Mouse (Mus musculus) liver, embryonic 14.5 days (tissue): Measurements from ENCODE around the gene Cfap206. TPM values are rescaled to one million over a fixed set of nuclear protein-coding genes. Genes with fewer than 3 reads are reported as not detected.
"Not testable (repeated sequence)": the region's sequence is repeated elsewhere in the genome, so short reads cannot be mapped to it uniquely, and the experiment has no call there.

Source experiments
- ATAC-seq: fragments of 200-750 bp; cut with Nextera tagmentation; 2 replicates; pipeline ENCODE4 v1.8.0; 2017; ENCODE audit warnings: moderate number of reproducible peaks, mild to moderate bottlenecking, moderate library complexity; ENCODE audit not compliant: insufficient read depth
- DNase-seq, 3 experiments: peaks; one replicate each; pipeline ENCODE4 v3.0.0-alpha.2; 2012 to 2013; ENCODE audit warnings: low read depth in 3 of 3, low spot score in 3 of 3
- H3K27ac ChIP-seq: fragments of 300-500 bp; sonication (generic); 2 replicates; pipeline ENCODE4 v1.5.1; 2014; ENCODE audit warnings: moderate library complexity, mild to moderate bottlenecking, control low read depth, inconsistent platforms
- H3K27me3 ChIP-seq: fragments of 300-500 bp; sonication (generic); 2 replicates; pipeline ENCODE4 v1.6.1; 2014; ENCODE audit warnings: mild to moderate bottlenecking, low read length, moderate library complexity; ENCODE audit not compliant: control insufficient read depth, insufficient read depth
- H3K36me3 ChIP-seq: fragments of 300-500 bp; sonication (generic); replicated peaks from 2 replicates; pipeline ENCODE4 v1.6.1; 2014; ENCODE audit warnings: low read depth; ENCODE audit not compliant: control insufficient read depth, insufficient read depth
- H3K4me1 ChIP-seq, 2 experiments: fragments of 200-500 bp in 1 of 2; fragments of 300-500 bp in 1 of 2; sonication (generic) in 1 of 2; replicated peaks; 2 replicates each; pipeline ENCODE4 v1.6.1; 2012 to 2014; ENCODE audit warnings: antibody characterized with exemption in 1 of 2, inconsistent platforms in 1 of 2, low read length in 1 of 2; ENCODE audit not compliant: control insufficient read depth in 2 of 2, insufficient read depth in 2 of 2
- H3K4me2 ChIP-seq: fragments of 300-500 bp; sonication (generic); 2 replicates; pipeline ENCODE4 v1.6.1; 2014; ENCODE audit warnings: low read depth, mild to moderate bottlenecking, control low read depth, moderate library complexity
- H3K4me3 ChIP-seq, 2 experiments: fragments of 200-500 bp in 1 of 2; fragments of 300-500 bp in 1 of 2; sonication (generic) in 1 of 2; 2 replicates each; pipeline ENCODE4 v1.5.1; 2012 to 2014; ENCODE audit warnings: low read depth in 2 of 2, low read length in 2 of 2, mild to moderate bottlenecking in 2 of 2, control low read depth in 1 of 2, inconsistent platforms in 1 of 2, moderate library complexity in 1 of 2; ENCODE audit not compliant: insufficient read depth in 1 of 2
- H3K9ac ChIP-seq: fragments of 300-500 bp; sonication (generic); replicated peaks from 2 replicates; pipeline ENCODE4 v1.6.1; 2014; ENCODE audit warnings: mild to moderate bottlenecking, control low read depth, moderate library complexity
- H3K9me3 ChIP-seq: fragments of 300-500 bp; sonication (generic); 2 replicates; pipeline ENCODE4 v1.6.1; 2016; ENCODE audit warnings: low read length, mixed read lengths; ENCODE audit not compliant: control insufficient read depth
- CTCF ChIP-seq: IDR thresholded peaks from 2 replicates; pipeline ENCODE4 v1.5.1; 2016; ENCODE audit warnings: antibody characterized with exemption, low read depth, control low read depth
- EP300 ChIP-seq: IDR thresholded peaks from 2 replicates; pipeline ENCODE4 v1.6.1; 2016; ENCODE audit warnings: antibody characterized with exemption, low read depth
- WGBS: fragments of 180-500 bp; shearing (Covaris S2); extraction: QIAGEN DNeasy Blood & Tissue Kit; methylation state at CpG from one replicate; pipeline ENCODE4 v1.1.7; 2014; ENCODE audit not compliant: insufficient replicate concordance; 5-methylcytosine and 5-hydroxymethylcytosine counted together
- polyA plus RNA-seq, 2 experiments: library from polyadenylated mRNA; depleted of rRNA in 1 of 2; stranded (reverse) in 1 of 2; unstranded in 1 of 2; fragments of >200 nt; fragmentation: Nextera tagmentation in 1 of 2; extraction: Ambion mirVana in 1 of 2; gene quantifications; 2 replicates each; pipeline versions ENCODE4 v1.2.1 to v1.2.3; 2012 to 2014

Cfap206 gene
- polyA plus RNA-seq, 2 experiments, result not detected

DNA sequence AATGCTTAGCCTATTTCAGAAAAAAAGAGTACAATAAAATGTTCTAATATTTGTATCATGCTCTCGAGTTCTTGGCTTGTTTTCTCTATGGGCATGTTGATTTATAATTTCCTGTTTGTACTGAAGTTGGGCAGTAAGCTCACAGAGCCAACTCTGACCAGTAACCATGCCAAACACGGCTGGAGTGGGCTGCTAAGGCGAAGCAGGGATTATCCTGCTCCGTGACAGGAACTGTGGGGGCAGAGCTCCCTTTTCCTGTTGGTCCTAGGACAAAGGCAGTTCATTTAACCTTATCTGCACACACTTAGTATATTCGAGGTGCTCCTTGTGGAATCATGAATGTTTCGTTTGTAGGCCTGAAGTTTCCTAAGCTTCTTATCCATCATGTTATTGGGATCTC, 19.2 kb upstream of the Cfap206 start:
- DNase-seq (no peak), ATAC-seq (no peak)
- TF ChIP-seq CTCF, result no peak
- TF ChIP-seq EP300, result no peak
- Histone ChIP-seq H3K4me3 (no peak overlapping the region), H3K36me3 (no peaks in the 10 kb centered on the region), H3K27me3 (no peaks in the 10 kb centered on the region), H3K9ac (no peak overlapping the region), H3K4me1 (no peaks in the 10 kb centered on the region), H3K27ac (no peak overlapping the region), H3K9me3 (no peaks in the 10 kb centered on the region), H3K4me2 (no peak overlapping the region)
- 30% methylated on average over 6 of the region's 6 CpGs for WGBS

DNA sequence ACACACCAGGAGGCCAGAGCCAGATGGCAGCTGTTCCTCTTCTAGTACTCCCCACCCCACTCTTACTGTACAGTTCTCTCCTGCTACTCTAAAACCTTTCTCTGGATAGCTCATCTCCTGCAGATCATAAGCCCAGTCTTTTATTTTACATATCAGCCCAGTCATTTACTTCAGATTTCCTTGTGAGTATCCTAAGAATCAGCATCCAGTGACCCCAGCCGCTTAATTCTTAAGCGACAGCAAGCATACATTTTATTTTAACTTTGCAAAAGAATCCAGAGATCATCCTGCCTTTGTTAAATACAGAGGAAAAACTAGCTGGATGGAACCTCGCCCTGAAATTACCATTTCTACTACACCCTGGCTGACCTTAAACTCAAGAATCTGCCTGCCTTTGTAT, 4.5 kb upstream of the Cfap206 start:
- no peaks in the 10 kb centered on the region; the same call in 1 of the 2 replicates for H3K27me3 ChIP-seq
- H3K9me3 ChIP-seq, result no peaks in the 10 kb centered on the region
- DNase-seq, result no peak
- peaks cover 0 to 3% of the 10 kb centered on the region in 2 experiments; a peak in 1 of 4 replicates for H3K4me1 ChIP-seq
- H3K36me3 ChIP-seq, result no peaks in the 10 kb centered on the region
- H3K9ac ChIP-seq, result no peak overlapping the region
- no peak overlapping the region for H3K27ac ChIP-seq
- no peak overlapping the region for H3K4me2 ChIP-seq
- TF ChIP-seq EP300 (no peak), CTCF (no peak)
- H3K4me3 ChIP-seq, result no peak overlapping the region
- WGBS, result 52% methylated on average over 3 of the region's 3 CpGs
- ATAC-seq, result no peak

GRCm38 (mm10) chr4:34733415-34733814, 3.4 kb upstream of the Cfap206 start:
- not testable (repeated sequence) for H3K36me3 ChIP-seq, H3K27me3 ChIP-seq, H3K4me2 ChIP-seq, H3K4me3 ChIP-seq, H3K9me3 ChIP-seq, H3K9ac ChIP-seq, ATAC-seq, H3K27ac ChIP-seq, H3K4me1 ChIP-seq, DNase-seq
- peak; percentile 33 for TF ChIP-seq CTCF
- WGBS, result 15% methylated on average over 2 of the region's 2 CpGs

DNA sequence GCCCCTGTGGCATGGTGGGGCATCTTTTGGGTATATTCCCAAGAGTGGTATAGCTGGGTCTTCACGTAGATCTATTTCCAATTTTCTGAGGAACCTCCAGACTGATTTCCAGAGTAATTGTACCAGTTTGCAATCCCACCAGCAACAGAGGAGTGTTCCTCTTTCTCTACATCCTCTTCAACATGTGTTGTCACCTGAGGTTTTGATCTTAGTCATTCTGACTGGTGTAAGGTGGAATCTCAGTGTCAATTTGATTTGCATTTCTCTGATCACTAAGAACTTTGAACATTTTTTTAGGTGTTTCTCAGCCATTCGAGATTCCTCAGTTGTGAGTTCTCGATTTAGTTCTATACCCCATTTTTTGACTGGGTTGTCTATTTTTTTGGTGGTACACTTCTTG, 4.3 kb downstream of the Cfap206 start:
- ATAC-seq, H3K36me3 ChIP-seq, H3K9ac ChIP-seq, H3K27me3 ChIP-seq, H3K4me3 ChIP-seq, H3K4me2 ChIP-seq, H3K9me3 ChIP-seq, H3K4me1 ChIP-seq, H3K27ac ChIP-seq, DNase-seq: not testable (repeated sequence)
- 62% methylated on average over 3 of the region's 3 CpGs for WGBS

DNA sequence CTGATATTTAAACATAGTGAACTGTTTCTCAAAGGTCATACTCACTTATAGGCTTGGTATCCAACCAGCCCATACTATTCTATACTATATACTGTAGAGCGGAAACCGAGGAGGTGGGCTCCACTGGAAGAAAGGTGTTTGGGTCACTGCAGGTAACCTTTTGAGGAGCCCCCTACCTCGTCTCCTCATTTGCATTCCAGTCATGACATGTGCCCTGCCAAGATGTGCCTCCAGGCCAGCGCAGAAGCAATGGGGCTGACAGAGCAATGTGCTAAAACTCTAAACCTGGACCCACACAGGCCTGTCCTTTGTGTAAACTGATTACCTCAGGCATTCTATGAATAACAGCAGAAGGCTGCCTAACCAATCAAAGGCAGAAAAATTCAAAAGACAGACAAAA, 5.7 kb downstream of the Cfap206 start:
- H3K27ac ChIP-seq, result no peak overlapping the region
- H3K27me3 ChIP-seq, result no peaks in the 10 kb centered on the region; the same call in 1 of the 2 replicates
- no peaks in the 10 kb centered on the region for H3K36me3 ChIP-seq
- no peak for DNase-seq
- no peak overlapping the region for H3K4me2 ChIP-seq
- 51% methylated on average over 4 of the region's 4 CpGs for WGBS
- no peak overlapping the region for H3K9ac ChIP-seq
- H3K9me3 ChIP-seq, result peaks cover 2% of the 10 kb centered on the region; the same call in 1 of the 2 replicates
- ATAC-seq, result no peak
- TF ChIP-seq EP300 (no peak), CTCF (no peak)
- no peak overlapping the region for H3K4me3 ChIP-seq
- no peaks in the 10 kb centered on the region for H3K4me1 ChIP-seq

DNA sequence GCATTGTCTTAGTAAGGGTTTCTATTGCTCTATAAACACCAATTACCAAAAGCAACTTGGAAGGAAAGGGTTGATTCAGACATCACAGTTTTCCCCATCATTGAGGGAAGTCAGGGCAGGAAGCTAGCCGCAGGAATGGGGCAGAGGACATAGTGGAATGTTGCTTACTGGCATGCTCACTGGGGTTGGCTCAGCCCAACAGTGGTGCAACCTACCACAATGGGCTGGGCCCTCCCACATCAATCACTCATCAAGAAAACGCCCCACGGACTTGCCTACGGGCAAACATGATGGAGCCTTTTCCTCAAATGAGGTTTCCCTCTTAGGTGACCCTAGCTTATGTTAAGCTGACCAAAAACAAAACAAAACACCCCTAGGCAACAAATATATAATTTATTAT, 6.8 kb downstream of the Cfap206 start:
- Histone ChIP-seq H3K4me3 (no peak overlapping the region), H3K36me3 (no peaks in the 10 kb centered on the region), H3K4me2 (no peak overlapping the region), H3K9ac (no peak overlapping the region), H3K9me3 (peaks cover 2% of the 10 kb centered on the region; the same call in 1 of the 2 replicates), H3K27ac (no peak overlapping the region), H3K27me3 (no peaks in the 10 kb centered on the region; the same call in 1 of the 2 replicates), H3K4me1 (no peaks in the 10 kb centered on the region)
- DNase-seq (no peak), ATAC-seq (no peak)
- no peak for TF ChIP-seq EP300
- TF ChIP-seq CTCF, result no peak
- WGBS, result 39% methylated on average over 4 of the region's 4 CpGs
